Mouse (Mus musculus) CH12F3 (cell line): ENCODE results near the gene Txn1.

Source experiments
- in situ Hi-C: fragments of 300-500 bp; cut with MboI; formaldehyde crosslinking; loops from 2 replicates; pipeline ENCODE4 v1.14.3; 2020; ENCODE audit warnings: low sequenced_read_pairs

Gene Txn1

GRCm38 (mm10) chr4:57902619-57903018 lies 53.6 kb downstream of the Txn1 start:
- in situ Hi-C loops = no loop called here

GRCm38 (mm10) chr4:57901210-57901609 lies 55.0 kb downstream of the Txn1 start:
- in situ Hi-C loops = no loop called here

- in situ Hi-C loops = no loop called here
Observed at GRCm38 (mm10) chr4:57896631-57897030, 59.6 kb downstream of the Txn1 start.

- in situ Hi-C loops = no loop called here
Observed at GRCm38 (mm10) chr4:57895902-57896301, 60.3 kb downstream of the Txn1 start.

- in situ Hi-C loops = no loop called here
Observed at GRCm38 (mm10) chr4:57895140-57895539, 61.1 kb downstream of the Txn1 start.
